Mouse (Mus musculus): ENCODE measurements at regions not wholly inside any gene's neighbourhood (a gene's known extent, or its start where the extent isn't known, plus 50 kb on each side); places are given as distances from the start of the nearest gene placed in this dataset.

DNA sequence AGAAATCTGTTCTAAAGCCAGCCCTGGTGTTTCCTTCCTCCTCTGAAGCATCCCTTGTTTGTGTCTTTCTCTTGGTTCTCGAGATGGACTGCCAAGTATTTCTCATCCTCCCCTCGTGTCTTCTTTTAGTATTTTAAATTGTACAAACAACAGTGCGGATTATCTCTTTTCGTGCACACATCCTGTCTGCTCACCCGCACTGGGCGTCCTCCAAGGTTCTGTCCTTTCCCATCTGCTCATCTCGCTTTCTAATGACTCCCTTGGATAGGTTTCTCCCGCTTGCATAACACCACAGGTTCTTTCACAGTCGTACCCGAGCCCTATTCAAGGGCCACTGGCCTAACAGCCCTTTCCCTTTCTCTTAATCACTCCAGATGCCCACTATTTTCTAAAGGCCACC, 428.7 kb upstream of the Jarid2 start:
- peaks cover 3% of the 10 kb centered on the region; the same call in 1 of the 2 replicates for H3K4me1 ChIP-seq (ENCODE audit: insufficient read depth)
- WGBS (ENCODE audit: insufficient replicate concordance) = 57% methylated on average over 10 of the region's 10 CpGs
- no peaks in the 10 kb centered on the region for H3K27me3 ChIP-seq (ENCODE audit: insufficient read depth, low read length)
- ATAC-seq (no peak), DNase-seq (no peak)
- TF ChIP-seq EP300 (IDR thresholded peaks at IDR 0.05; ENCODE audit: low read depth) (no peak), CTCF (IDR thresholded peaks at IDR 0.05; ENCODE audit: low read depth) (no peak)
- H3K4me2 ChIP-seq (ENCODE audit: low read depth, low read length) = no peak overlapping the region
- no peaks in the 10 kb centered on the region for H3K36me3 ChIP-seq (replicated peaks; ENCODE audit: insufficient read depth, low read length)
- no peak overlapping the region for H3K9ac ChIP-seq (replicated peaks)
- no peak overlapping the region for H3K27ac ChIP-seq (ENCODE audit: low read depth)
- no peaks in the 10 kb centered on the region for H3K9me3 ChIP-seq (ENCODE audit: low read length)
- no peak overlapping the region for H3K4me3 ChIP-seq (ENCODE audit: low read depth, low read length)

DNA sequence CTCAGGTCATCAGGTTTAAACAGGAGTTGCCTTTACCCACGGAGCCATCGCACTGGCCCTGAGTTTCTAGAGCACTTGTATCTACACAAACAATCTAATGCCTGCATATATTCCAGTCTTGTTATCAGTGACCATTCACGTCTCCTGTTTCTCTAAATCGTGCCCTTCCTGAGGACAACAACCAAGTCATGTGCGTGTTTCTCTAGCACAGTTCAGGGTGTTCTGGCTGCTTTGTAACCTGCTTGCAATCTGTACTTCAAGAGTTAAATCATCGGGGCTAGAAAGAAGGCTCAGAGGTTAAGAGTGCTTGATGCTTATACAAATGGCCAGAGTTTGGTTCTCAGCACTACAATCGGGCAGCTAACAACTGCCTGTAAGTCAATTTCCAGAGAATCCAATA, 428.1 kb upstream of the Jarid2 start:
- Histone ChIP-seq H3K4me1 (ENCODE audit: insufficient read depth) (peaks cover 3% of the 10 kb centered on the region; the same call in 1 of the 2 replicates), H3K9ac (replicated peaks) (no peak overlapping the region), H3K9me3 (ENCODE audit: low read length) (no peaks in the 10 kb centered on the region), H3K4me2 (ENCODE audit: low read depth, low read length) (no peak overlapping the region), H3K27ac (ENCODE audit: low read depth) (no peak overlapping the region), H3K36me3 (replicated peaks; ENCODE audit: insufficient read depth, low read length) (no peaks in the 10 kb centered on the region), H3K4me3 (ENCODE audit: low read depth, low read length) (no peak overlapping the region), H3K27me3 (ENCODE audit: insufficient read depth, low read length) (no peaks in the 10 kb centered on the region)
- no peak for TF ChIP-seq EP300 (IDR thresholded peaks at IDR 0.05; ENCODE audit: low read depth)
- no peak for TF ChIP-seq CTCF (IDR thresholded peaks at IDR 0.05; ENCODE audit: low read depth)
- WGBS (ENCODE audit: insufficient replicate concordance) = 60% methylated on average over 7 of the region's 7 CpGs
- no peak for DNase-seq
- ATAC-seq = no peak

DNA sequence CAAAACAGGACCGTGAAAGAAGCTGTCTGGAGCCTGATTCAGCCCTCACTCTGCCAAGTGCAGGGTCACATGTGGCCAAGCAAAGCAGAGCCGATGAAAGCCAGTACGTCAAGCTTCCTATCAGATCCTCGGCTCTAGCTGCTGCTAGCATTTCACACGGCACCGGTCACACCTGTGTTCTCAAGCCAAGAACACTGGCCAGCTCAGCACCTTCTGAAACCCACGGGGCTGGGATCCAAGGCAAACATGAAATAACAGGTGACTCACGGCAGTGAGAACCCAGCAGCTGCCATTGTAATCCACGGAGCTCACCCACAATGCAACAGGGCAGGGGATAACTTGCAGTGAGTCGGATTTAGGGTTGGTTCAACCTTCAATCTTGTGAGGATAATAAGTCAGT, 427.3 kb upstream of the Jarid2 start:
- 64% methylated on average over 10 of the region's 10 CpGs for WGBS (ENCODE audit: insufficient replicate concordance)

DNA sequence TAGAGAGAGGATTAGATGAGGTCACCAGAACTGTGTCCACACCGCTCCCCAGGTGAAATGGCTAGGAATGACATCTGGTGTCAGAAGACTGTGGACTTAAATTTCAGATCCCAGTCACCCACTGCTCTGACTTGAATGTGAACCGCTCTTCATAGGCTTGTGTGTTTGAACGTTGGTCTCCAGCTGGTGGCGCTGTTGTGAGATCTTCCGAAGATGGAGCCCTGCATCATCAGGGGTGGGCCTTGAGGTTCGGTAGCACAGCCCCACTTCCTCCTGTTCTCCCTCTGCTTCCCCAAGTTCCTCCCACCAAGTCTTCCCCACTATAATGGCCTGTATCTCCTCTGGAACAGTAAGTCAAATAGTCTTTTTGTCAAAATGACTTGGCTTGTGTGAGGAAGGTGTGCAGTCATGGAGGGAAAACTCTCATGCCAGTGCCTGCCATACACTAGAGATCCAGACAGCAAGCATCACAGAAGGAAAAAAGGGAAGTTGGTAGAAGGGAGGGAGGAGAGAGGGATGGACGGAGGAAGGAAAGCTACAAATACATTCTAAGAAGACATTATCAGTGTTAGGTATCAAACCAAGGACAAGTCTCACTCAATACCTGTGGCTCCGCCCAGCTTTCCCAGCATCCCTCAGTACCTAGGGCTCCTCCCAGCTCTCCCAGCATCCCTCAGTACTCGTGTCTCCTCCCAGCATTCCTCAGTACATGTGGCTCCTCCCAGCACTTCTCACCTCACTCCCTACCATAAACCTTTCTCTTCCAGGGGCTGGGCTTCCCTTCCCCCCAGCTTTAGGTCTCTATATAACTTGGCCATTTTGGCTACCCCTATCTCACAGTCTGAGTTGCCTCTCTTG, 423.9 kb upstream of the Jarid2 start:
- TF ChIP-seq CTCF (IDR thresholded peaks at IDR 0.05; ENCODE audit: low read depth) = peak; percentile 53
- no peak for TF ChIP-seq EP300 (IDR thresholded peaks at IDR 0.05; ENCODE audit: low read depth)
- no peak overlapping the region for H3K4me3 ChIP-seq (ENCODE audit: low read depth, low read length)
- no peak for ATAC-seq
- no peaks in the 10 kb centered on the region for H3K27me3 ChIP-seq (ENCODE audit: insufficient read depth, low read length)
- no peak overlapping the region for H3K4me2 ChIP-seq (ENCODE audit: low read depth, low read length)
- H3K27ac ChIP-seq (ENCODE audit: low read depth) = no peak overlapping the region
- H3K4me1 ChIP-seq (ENCODE audit: insufficient read depth) = peaks cover 3% of the 10 kb centered on the region; the same call in 1 of the 2 replicates
- H3K36me3 ChIP-seq (replicated peaks; ENCODE audit: insufficient read depth, low read length) = no peaks in the 10 kb centered on the region
- WGBS (ENCODE audit: insufficient replicate concordance) = 56% methylated on average over 9 of the region's 9 CpGs
- H3K9ac ChIP-seq (replicated peaks) = no peak overlapping the region
- DNase-seq = peak; percentile 53
- H3K9me3 ChIP-seq (ENCODE audit: low read length) = no peaks in the 10 kb centered on the region

More for the DNA sequence above, 427.3 kb upstream of the Jarid2 start:
- Histone ChIP-seq H3K9me3 (ENCODE audit: low read length) (no peaks in the 10 kb centered on the region), H3K4me1 (ENCODE audit: insufficient read depth) (peaks cover 3% of the 10 kb centered on the region; the same call in 1 of the 2 replicates), H3K4me2 (ENCODE audit: low read depth, low read length) (no peak overlapping the region), H3K27ac (ENCODE audit: low read depth) (no peak overlapping the region), H3K4me3 (ENCODE audit: low read depth, low read length) (no peak overlapping the region), H3K36me3 (replicated peaks; ENCODE audit: insufficient read depth, low read length) (no peaks in the 10 kb centered on the region), H3K27me3 (ENCODE audit: insufficient read depth, low read length) (no peaks in the 10 kb centered on the region), H3K9ac (replicated peaks) (no peak overlapping the region)
- no peak for ATAC-seq
- TF ChIP-seq CTCF (IDR thresholded peaks at IDR 0.05; ENCODE audit: low read depth) (no peak), EP300 (IDR thresholded peaks at IDR 0.05; ENCODE audit: low read depth) (no peak)
- DNase-seq = no peak

DNA sequence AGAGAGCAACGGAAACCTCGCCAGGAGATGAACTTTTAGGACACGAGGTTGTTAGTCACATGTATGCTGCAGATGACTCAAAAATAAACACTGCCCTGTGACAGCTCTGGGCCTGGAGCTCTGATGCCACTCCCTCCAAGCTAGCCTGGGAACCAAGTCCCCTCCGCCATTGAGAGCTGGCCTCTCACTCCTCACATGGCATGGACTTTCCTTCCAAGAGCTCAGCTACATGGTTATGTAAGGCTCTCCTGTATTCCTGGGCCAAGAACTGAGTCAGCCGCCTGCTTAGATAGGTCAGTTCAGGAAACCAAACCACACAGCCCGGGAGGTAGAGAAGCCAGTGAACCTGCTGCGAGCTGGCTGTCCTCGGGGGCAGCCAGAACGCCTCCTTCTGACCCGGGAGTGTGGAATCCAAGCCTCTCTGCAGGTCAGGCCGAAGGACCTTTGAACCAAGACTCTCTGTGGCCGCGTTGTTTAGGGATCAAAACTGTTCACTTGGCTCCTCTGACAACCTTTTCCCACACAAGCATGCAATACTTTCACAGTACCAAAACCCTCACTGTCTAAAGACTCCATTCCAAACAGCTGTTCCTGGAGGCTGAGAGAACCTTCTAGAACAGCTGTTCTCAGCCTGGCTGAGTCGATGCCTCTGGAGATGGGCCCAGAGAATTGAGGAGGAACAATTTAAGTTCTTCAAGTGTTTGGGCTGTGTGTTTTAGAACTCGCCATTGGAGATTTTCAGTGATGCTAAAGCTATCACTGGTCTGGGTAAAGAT, 422.8 kb upstream of the Jarid2 start:
- DNase-seq = no peak

DNA sequence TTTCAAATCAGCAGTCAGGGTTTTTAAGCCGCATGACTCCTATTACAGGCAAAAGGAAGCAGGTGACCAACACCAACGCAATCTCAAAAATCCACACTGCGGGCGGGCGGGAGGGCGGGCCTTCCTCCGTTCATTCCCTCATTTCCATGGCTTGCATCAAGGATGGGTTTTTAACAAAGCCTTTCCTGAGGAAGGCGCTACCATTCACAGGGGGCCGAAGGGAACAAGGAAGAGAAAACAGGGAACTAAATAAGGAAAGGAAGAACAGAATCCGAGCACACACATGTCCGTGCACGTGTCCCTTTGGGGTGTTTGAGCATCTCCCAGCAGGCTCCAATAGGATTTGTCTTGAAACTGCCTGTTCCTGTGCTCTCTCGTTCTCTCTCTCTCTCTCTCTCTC, 421.0 kb upstream of the Jarid2 start:
- no peaks in the 10 kb centered on the region for H3K36me3 ChIP-seq (replicated peaks; ENCODE audit: insufficient read depth, low read length)
- no peak for ATAC-seq
- peaks cover 3% of the 10 kb centered on the region; the same call in 1 of the 2 replicates for H3K4me1 ChIP-seq (ENCODE audit: insufficient read depth)
- no peak overlapping the region for H3K9ac ChIP-seq (replicated peaks)
- H3K9me3 ChIP-seq (ENCODE audit: low read length) = no peaks in the 10 kb centered on the region
- H3K4me2 ChIP-seq (ENCODE audit: low read depth, low read length) = no peak overlapping the region
- H3K27ac ChIP-seq (ENCODE audit: low read depth) = no peak overlapping the region
- no peak overlapping the region for H3K4me3 ChIP-seq (ENCODE audit: low read depth, low read length)
- 68% methylated on average over 13 of the region's 13 CpGs for WGBS (ENCODE audit: insufficient replicate concordance)
- no peak for DNase-seq
- no peaks in the 10 kb centered on the region for H3K27me3 ChIP-seq (ENCODE audit: insufficient read depth, low read length)
- TF ChIP-seq EP300 (IDR thresholded peaks at IDR 0.05; ENCODE audit: low read depth) = no peak
- TF ChIP-seq CTCF (IDR thresholded peaks at IDR 0.05; ENCODE audit: low read depth) = no peak

More for the DNA sequence above, 422.8 kb upstream of the Jarid2 start:
- TF ChIP-seq CTCF (IDR thresholded peaks at IDR 0.05; ENCODE audit: low read depth) (no peak), EP300 (IDR thresholded peaks at IDR 0.05; ENCODE audit: low read depth) (no peak)
- Histone ChIP-seq H3K27me3 (ENCODE audit: insufficient read depth, low read length) (no peaks in the 10 kb centered on the region), H3K36me3 (replicated peaks; ENCODE audit: insufficient read depth, low read length) (no peaks in the 10 kb centered on the region), H3K4me2 (ENCODE audit: low read depth, low read length) (no peak overlapping the region), H3K27ac (ENCODE audit: low read depth) (no peak overlapping the region), H3K4me1 (ENCODE audit: insufficient read depth) (peaks cover 3% of the 10 kb centered on the region; the same call in 1 of the 2 replicates), H3K4me3 (ENCODE audit: low read depth, low read length) (no peak overlapping the region), H3K9me3 (ENCODE audit: low read length) (no peaks in the 10 kb centered on the region), H3K9ac (replicated peaks) (no peak overlapping the region)
- no peak for ATAC-seq
- 63% methylated on average over 15 of the region's 15 CpGs for WGBS (ENCODE audit: insufficient replicate concordance)
